Mouse (Mus musculus) megakaryocyte, embryonic 14.5 days (primary cell): ENCODE data around the gene Kif18b.

ENCODE experiments used
- FLI1 ChIP-seq: IDR thresholded peaks from 2 replicates; pipeline ENCODE4 v1.6.1; 2012; ENCODE audit warnings: low read length, inconsistent platforms, mixed read lengths
- GATA1 ChIP-seq: IDR thresholded peaks from 3 replicates; pipeline ENCODE4 v1.6.1; 2012; ENCODE audit warnings: mixed read lengths, low read length, inconsistent platforms, borderline replicate concordance

- TF ChIP-seq GATA1 (no peak), FLI1 (no peak)
Observed at GRCm38 (mm10) chr11:102864272-102864671, 60.7 kb downstream of the Kif18b start.
